Mouse (Mus musculus) 3134 (cell line): ENCODE measurements at regions not wholly inside any gene's neighbourhood (a gene's known extent, or its start where the extent isn't known, plus 50 kb on each side); places are given as distances from the start of the nearest gene placed in this dataset.

Experiments used
- DNase-seq: peaks from one replicate; pipeline ENCODE4 v3.0.0-alpha.2; 2011; ENCODE audit warnings: low spot score; ENCODE audit not compliant: insufficient read length; ENCODE audit errors: extremely low read depth

DNA sequence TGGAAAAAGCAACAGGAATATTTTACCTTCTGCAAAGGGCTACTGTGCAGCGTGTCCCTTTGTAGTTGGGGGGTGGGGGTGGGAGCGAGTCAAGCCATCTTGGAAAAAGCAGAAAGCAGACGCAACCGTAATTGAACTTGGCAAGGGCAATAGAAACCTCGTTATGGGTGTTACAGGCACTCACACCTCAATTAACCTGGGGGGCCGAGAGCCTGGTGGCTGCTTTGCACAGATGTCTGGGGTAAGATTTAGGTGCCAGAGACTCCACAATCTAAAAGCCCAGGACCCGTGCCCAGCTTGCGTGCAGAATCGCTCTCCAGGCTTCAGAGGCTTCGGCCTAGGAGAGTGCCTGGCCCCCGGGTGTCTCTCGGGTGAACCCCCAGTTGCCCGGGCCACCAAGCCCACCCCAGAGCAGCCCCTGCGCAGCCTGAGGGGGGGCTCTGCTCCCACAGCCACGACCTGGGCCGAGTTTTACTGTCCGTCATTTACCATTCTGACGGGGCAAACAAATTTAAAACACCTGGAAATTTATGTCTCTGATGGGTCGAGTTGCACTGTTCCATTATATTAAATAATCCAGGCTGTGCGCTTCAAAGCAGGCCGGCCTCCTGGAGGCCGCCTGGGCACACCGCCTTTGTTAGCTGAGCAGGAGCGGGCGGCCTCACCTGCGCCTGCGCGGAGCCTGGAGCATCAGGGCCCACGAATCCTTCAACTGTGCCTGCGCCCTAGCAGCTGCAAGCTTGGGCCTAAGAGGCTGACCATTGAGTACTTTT lies 212.4 kb downstream of the Srbd1 start:
- no peak for DNase-seq

DNA sequence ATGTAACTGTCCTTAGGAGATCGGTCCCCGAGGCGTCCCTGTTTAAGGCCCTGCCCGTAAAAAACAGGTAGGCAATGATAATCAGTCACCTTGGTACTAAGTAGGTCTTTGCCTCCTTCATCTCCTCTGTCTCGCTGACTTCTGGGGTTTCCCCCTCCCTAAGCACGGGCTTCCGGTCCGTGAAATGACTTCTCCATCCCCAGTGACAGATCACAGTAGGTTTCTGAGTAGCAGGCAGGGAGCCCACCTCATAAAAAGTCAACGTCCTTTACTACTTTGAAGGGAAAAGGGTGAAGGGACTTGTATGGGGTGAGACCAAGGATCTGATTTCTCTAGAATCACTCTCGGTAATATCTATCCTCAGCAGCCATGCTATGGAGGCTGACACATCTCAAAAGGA lies 213.0 kb downstream of the Srbd1 start:
- DNase-seq, result no peak

DNA sequence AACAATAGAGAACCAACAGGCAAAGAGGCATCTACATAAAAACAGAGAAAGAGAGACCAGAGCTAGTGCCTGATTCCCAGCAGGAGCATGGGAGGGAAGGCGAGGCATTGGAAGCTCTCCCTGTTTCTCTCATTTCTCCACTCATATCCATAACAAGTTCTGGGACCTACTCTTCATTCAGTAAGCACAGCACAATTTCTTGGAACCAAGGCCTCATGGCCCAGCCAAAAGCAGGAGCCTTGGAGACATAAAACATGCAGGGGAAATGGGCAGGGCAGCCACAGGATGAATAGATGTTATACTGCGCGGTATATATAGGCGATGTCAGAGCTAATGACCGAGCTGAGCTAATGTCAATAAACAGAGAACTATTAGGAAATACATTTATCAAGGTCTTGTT lies 214.2 kb downstream of the Srbd1 start:
- DNase-seq, result no peak

DNA sequence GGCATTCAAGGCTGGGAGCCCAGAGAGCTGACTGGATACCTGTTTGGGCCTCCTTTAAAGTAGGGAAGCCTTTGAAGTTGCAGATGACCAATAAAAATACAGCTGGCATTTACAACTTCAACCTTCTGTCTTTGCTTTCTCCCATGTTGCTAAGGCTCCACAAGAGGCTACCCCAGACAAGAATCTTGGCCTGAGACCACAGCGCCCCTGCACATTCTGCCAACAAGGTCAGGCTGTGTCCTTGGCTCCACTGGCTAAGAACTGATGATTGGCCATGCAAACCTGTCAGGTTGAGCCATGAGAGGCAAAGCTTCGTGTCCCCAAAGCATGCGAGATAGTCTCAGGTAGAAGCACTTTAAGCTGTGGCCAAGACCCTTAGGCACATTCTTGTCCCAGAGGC lies 214.6 kb downstream of the Srbd1 start:
- no peak for DNase-seq

DNA sequence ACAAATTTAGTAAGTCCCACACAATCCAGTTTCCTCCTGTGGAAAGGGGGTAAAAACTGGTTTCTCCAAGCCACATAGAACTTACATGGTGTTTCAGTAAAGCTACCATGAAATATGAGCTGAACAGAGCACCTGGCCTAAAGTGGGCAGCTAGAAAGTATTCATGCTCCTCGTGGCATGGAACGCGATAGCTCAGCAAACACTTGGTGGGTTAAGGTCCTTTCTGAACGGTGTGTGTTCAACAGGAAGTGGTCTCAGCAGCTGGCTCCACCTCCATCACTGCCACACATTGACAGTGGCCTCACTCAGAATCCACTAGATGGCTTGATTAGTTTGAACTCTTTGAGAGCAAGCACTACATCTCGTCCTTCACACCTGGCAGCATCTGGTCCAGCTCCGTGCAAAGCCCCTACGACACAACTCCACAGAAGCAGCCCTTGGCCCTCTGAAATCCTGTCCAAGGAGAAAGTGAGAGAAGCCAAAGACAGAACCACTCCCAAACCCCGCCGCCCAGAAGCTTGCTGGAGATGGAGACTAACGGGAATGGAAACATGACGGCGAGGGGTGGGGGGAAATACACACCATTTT lies 215.2 kb downstream of the Srbd1 start:
- no peak for DNase-seq

DNA sequence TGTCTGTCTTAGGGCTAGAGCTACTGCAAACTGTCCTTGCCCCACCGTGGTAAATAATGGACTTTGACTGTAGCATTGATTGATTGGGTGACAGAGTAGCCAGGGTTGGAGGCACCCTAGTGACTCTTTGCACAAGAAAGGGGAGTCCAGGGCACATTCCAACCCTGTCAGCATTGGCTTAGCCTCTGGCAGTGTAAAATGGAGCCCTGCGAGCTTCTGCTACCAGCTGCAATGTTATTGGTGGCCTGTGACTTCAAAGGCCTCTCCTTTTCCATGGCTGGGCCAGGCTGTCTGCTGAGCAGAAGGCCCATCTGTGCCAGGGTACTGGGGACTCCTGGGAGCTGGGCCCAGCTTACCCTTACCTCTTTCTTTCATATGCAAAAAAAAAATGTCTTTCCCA lies 216.4 kb downstream of the Srbd1 start:
- no peak for DNase-seq

DNA sequence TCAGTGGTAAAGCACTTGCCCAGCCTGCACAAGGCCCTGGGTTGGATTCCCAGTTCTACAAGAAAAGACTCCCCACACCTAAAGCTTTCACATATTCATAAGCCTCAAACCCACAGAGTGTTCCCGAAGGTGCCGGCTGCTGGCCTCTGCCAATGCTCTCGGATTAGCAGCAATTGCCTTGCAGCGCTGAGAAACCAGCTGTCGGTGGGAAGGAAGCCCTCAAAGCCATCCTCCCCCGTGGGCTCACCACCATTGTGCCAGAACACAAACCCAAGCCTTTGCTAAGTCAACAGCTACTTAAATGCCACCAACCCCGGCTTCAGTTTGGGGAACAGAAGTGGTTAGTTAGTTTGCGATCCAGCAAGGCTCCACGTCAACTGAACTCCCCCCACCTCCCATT lies 217.7 kb downstream of the Srbd1 start:
- no peak for DNase-seq

DNA sequence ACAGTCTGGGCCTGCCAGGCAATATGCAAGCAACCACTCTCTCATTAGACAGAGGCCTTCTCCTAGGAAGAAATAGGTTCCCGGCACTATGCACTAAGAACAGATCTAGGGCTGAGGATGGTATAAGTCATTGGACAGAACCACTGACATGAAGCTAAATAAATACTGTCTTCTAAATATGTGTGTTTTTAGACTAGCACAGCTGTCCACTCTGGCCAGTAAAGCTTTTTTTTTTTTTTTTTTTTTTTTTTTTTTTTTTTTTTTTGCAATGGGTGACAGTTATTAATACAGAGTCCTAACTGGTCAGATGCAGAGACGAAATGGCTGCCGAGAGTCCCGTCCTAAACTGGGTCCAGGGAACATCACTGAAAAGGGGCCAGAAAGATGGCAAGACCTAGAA lies 218.9 kb downstream of the Srbd1 start:
- no peak for DNase-seq

DNA sequence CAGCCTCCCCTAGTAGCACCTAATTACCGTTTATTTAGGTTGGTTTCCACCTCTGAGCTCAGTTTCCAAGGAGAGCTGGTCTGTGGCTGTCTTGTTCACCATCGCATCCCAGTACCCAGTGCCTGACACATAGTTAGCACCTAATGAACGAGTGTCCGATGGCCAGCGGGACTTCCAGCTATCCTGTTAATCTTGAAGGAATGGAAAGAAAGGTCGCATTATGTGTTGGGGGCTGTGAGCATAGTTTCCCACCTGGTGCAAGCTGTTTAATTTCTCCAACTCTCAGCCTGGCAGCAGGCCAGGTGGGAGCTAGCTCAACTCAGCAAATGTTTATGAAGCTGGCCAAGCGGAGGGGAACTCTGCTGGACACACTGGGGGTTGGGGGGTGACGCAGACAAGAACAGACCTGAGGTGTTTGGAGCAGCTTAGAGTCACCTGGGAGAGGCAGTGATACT lies 223.7 kb downstream of the Srbd1 start:
- DNase-seq, result no peak

DNA sequence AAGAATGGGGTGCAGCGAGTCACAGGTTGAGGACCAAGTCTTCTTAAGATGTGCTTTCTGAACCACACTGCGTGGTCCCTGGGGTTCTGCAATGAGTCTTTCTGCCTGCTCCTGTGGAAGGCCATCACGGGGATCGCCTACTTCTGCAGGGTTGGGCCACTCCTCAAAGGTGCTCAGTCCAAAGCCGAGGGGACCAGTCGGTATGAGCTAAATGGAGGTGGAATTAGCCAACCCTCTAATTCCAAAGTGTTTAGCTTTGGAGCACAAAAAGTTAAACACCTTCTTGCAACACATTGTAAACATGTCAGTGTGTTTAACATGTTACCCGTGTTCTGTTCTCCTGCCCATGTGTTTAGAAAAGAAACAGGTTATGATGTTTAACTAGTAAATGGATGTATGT lies 225.1 kb downstream of the Srbd1 start:
- no peak for DNase-seq

DNA sequence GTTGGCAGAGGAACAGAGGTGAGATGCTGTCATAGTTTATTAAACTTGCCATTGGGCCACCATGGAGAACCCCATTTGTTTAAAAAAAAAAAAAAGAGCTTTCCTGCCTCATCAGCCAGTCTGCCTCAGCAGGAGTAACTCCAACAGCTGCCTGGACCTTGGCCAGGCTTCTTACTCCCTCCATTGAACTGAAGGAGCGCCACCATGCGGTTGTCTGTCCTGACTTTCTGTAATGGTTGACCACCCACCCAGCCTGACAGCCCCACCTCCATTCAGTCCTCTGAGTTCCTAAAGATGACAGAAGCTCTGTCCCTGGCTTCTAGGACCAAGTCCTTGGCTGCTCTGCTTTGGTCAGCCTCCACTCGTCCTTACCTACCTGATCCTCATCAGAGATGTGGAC lies 227.8 kb upstream of the Six2 start:
- no peak for DNase-seq

DNA sequence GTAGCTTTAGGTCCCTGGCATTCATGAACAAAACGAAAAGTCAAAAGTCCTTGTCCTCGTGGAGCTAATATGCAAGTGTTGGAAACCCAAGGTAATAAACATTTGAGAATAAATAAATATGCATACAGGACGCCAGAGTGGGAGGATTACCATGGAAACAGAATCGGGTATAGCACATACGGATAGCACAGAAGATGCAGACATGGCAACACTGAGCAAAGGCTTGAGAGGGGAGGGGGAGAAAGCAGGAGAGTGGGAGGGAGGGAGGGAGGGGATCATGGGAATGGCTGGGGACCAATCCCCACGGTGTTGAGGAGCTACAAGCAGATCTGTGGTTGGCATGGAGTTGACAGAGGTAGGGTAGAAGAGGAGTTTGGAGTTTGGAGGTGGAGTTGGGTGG lies 226.0 kb upstream of the Six2 start:
- DNase-seq, result no peak

DNA sequence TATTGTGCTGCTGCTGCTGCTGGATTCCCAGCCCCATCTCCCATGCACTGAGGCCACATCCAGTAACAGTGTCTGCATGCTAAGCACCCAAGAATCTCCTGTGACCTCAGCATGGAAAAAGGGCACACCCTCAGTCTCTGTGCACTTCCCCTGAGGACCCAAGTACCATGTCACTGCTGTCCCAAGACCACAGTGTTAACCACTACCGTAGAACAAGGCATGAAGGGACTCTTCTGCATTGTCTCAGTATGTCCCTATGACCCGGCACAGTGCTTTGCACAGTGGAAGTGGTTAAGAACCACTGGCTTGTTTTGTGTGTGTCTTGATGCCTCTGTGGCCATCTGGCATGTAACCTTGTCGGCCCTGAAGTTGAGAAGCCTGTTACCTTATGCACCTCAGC lies 220.6 kb upstream of the Six2 start:
- no peak for DNase-seq

DNA sequence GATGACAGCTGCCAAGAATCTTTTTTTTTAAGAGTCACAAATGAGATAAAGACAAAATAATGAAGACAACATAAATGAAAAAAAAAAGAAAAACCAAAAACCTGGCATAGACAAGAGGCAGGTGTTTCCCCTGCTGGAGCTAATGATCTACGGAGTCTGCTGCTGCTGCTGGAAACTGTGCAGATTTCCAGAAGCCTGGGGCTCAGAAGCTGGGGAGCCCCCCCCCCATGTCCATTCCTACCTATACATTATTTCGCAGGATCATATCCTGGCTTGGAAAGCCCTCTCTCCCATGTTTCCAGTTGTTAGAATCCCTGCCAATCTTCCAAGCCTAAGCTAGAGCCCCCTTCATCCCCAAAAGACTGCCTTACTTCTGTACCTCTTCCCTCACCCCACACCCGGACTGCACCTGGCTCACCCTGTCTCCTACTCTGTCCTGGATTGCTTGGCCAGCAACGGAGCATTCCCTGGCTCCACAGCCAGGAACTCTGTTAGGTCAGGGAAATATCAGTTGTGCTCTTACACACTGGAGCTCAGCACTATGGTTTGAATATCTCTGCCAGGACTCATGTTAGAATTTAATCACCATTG lies 218.6 kb upstream of the Six2 start:
- no peak for DNase-seq

DNA sequence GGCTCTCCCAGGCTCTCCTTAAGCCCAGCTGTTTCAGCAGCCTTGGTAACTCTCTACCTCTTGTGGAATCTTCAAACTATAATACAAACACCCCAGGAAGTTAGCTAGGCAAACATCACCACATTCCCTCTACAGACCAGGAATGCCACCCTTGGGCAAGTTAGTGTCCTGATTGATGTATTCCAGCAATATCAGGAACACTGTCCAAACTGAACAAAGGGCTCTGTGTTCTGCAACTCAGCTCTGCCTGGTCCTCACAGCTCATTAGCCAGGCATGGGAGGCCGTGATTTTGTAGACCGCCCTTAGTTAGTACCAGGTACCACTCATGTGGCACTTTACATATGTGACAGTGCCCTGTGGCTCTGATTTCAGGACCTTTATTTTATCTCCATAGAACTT lies 214.5 kb upstream of the Six2 start:
- no peak for DNase-seq

DNA sequence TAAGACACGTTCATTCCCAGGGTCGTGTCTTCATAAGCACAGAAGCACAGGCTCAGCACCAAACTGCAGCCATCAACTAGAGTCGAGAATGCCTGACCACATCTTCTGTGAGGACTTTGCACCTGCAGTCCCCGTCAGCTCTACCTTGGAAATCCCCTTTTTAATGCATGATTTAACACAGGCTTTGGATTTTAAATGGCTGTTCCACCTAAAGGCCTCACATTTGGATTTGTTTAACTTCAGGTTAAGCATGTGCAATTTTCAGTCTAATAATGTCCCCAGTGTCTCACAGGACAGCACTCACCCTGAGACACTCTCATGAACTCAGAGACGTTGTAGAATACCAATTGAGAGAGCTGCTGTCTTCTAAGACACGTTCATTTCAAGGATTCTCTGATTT lies 211.0 kb upstream of the Six2 start:
- no peak for DNase-seq

DNA sequence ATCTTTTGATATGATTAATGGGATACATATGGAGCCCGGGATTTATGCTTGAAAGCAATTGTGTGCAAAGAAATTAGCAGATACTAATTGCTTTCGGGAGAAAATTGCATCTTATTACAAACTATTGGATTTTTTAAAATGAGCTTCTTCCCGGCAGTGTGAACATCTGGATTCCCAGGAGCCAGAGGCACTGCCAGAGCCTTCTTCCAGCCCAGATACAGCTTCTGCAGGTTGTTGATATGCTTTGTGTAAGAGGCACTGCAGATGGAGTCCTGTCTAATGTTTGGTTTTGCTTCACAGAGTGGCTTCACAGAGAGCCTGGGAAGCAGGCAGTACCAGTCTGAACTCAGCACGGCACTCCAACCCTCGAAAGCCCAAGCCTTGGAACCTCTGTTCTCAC lies 207.9 kb upstream of the Six2 start:
- no peak for DNase-seq

DNA sequence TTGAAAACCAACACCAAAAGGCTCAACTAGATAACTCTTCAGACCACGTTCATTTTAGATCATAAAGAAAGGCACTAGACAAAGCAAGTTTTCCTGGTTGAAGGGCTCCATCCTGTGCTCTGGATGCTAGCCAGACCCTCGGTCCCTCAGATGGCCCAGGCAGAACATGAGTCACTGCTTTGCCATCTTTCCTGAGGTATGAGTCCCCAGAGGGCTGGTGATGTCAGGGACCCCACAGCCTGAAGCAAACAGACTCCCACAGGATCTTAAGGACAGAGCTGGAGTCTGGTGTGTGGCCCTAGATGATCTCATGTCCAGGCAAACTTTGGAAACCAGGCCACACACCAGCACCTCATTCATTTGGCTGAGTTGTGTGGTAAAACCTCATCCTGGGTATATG lies 203.2 kb upstream of the Six2 start:
- peak; percentile 74 for DNase-seq

DNA sequence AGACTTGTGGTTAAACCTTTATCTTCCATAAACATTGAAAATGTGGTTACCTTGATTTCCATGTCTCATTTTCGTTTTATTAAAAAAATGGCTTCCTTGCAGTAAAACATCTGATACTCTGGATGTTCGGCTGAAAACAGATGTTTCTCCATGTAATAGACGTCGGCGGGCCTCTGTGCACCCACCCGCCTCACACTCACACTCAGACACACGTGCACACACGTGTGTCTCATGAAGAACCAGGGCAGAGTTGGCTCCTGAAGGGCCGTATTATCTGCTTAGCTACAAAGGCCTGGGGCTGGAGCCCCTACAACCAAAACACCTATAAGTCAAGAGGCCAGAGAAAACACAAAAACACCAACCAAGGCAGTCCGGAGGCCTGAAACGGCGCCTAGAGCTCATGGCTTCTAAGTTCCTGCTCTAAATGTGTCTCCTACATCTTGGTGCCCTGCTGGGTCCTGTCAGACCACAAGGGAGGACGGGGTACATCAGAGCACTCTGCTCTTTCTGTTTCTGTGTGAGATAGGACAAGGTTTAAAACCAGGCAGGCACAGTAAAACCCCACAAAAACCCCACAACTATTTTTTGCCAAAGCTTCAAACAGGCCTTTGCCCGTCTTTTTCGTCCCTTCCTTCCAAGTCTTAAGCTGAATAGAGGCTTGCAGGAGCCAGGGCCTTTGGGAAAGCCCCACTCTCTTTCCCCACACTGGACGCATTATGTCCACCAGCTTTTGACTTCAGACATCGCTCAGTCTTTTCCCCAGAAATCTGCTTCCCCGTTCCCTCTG lies 201.9 kb upstream of the Six2 start:
- DNase-seq, result no peak

DNA sequence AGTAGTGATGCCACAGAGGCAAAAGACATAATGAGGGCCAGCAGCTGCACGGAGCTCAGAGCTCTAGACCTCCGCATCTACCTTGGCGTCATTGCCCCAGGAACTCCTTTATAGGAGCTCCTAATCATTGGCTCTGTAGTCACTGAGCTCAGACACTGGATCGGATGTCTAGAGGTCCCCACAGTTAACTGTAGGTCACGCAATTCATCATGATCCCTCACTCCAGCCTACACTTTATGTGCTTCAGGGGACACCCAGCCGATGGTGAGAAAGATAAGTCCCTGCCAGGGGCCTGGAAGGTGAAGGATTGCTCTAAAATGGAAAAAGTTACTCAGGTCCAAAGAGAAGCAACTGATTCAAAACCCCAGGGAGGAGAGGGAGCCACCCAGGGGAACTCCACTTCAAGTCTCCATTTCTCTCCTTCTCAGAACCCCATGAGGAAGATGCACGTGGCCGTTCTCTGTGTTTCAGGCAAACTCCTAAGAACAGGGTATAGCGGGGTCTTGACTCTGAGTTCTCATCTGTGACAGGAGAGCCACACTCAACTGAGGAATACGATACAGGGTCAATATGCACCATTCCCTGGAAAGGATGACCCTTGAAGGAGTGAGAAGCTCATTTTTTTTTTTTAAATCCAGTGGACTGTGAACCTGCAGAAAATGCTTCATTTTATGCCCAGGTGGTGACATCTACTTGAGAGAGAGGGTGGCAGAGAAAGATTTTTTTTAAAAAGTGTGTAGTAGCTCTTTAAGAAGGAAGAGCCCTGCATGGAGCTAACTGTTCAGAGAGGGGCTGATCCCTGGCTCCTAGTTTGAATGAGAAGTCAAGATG lies 200.7 kb upstream of the Six2 start:
- DNase-seq, result no peak

DNA sequence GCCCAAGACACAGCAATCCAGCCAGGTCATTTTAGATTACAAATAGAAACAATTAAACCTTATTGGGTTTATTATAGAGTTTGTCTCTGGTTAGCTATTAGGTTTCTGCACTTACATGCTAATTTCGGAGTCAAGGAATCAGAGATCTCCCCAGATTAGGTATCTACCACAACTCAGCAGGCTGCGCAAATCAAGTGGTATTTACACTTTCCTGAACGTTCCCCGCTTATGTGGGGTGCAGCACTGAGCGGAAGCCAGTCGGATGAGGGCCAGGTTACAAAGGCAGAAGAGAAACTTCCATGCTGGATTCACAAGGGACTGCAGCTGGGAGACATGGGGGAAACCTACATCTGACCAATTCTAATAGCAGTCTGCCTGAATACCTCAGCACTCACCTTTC lies 198.6 kb upstream of the Six2 start:
- DNase-seq, result no peak
